Mouse (Mus musculus): ENCODE results near the gene Olfr633. TPM values are rescaled to one million over a fixed set of nuclear protein-coding genes. Genes with fewer than 3 reads are reported as not detected.
"Not testable (repeated sequence)": the region's sequence is repeated elsewhere in the genome, so short reads cannot be mapped to it uniquely, and the experiment has no call there.

Gene Olfr633
- not detected in 2 replicates for polyA plus RNA-seq (2015; fragmentation: Nextera tagmentation; extraction: Ambion mirVana)

GRCm38 (mm10) chr7:103944137-103944536 is at the start of gene Olfr633:
Olfr633 (plus strand) TSS chr7:103944437.
- H3K27ac ChIP-seq, result no peak within 1 kb of the TSS
- no peak within 1 kb of the TSS for H3K4me3 ChIP-seq (replicated peaks)
- H3K36me3 ChIP-seq, result no peaks in the 10 kb centered on the region
- no peaks in the 10 kb centered on the region for H3K9me3 ChIP-seq
- no peak within 1 kb of the TSS for H3K4me2 ChIP-seq (replicated peaks)
- H3K9ac ChIP-seq, result no peak within 1 kb of the TSS
- H3K27me3 ChIP-seq (replicated peaks), result no peaks in the 10 kb centered on the region
- no peak for ATAC-seq
- H3K4me1 ChIP-seq (replicated peaks), result no peaks in the 10 kb centered on the region

- Histone ChIP-seq H3K9ac (no peak within 1 kb of the TSS), H3K27me3 (replicated peaks) (no peaks in the 10 kb centered on the region), H3K4me1 (replicated peaks) (no peaks in the 10 kb centered on the region), H3K27ac (no peak within 1 kb of the TSS), H3K4me3 (replicated peaks) (no peak within 1 kb of the TSS), H3K9me3 (no peaks in the 10 kb centered on the region), H3K4me2 (replicated peaks) (no peak within 1 kb of the TSS), H3K36me3 (no peaks in the 10 kb centered on the region)
- 76% methylated on average over 2 of the region's 2 CpGs for WGBS
- ATAC-seq, result no peak
These were observed 41.0 kb upstream of the Olfr633 start, which contains the start of gene Olfr65 for GRCm38 (mm10) chr7:103903187-103903586. Olfr65 (plus strand) TSS chr7:103903487.

- H3K27ac ChIP-seq, result no peak overlapping the region
- no peak overlapping the region for H3K9ac ChIP-seq
- ATAC-seq, result peak; percentile 96
- no peaks in the 10 kb centered on the region for H3K4me1 ChIP-seq (replicated peaks)
- 22% methylated on average over 3 of the region's 3 CpGs for WGBS
- no peak overlapping the region for H3K4me2 ChIP-seq (replicated peaks)
- no peaks in the 10 kb centered on the region for H3K36me3 ChIP-seq
- H3K27me3 ChIP-seq (replicated peaks), result no peaks in the 10 kb centered on the region
- H3K9me3 ChIP-seq, result no peaks in the 10 kb centered on the region
- no peak overlapping the region for H3K4me3 ChIP-seq (replicated peaks)
These were observed 34.2 kb upstream of the Olfr633 start for GRCm38 (mm10) chr7:103910047-103910446.

- no peak overlapping the region for H3K4me2 ChIP-seq (replicated peaks)
- 52% methylated on average over 8 of the region's 8 CpGs for WGBS
- H3K27ac ChIP-seq, result no peak overlapping the region
- H3K27me3 ChIP-seq (replicated peaks), result no peaks in the 10 kb centered on the region
- no peak overlapping the region for H3K9ac ChIP-seq
- no peaks in the 10 kb centered on the region for H3K36me3 ChIP-seq
- H3K9me3 ChIP-seq, result no peaks in the 10 kb centered on the region
- no peak overlapping the region for H3K4me3 ChIP-seq (replicated peaks)
- no peaks in the 10 kb centered on the region for H3K4me1 ChIP-seq (replicated peaks)
- no peak for ATAC-seq
These were observed 31.2 kb upstream of the Olfr633 start for GRCm38 (mm10) chr7:103912969-103913511.

DNA sequence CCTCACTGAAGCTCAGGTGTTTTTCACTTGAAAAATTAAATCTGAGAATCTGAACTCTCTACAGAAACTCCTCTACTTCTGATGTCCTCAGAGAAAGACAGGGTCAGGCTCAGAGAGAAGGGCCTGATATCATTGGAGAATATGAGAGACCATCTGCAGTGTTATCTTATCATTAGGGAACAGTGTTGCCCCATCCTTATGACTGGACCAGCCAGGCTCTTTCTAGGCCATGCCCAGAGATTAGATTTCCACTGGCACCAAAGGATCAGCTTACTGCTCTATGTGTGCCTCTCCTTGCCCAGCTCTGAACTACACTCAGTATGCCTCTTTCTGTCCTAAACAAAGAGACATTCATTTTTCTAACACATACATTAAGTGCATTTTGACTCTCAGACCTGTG is 28.9 kb upstream of the Olfr633 start:
- peak; percentile 55; the same call in 1 of the 2 replicates for ATAC-seq
- H3K4me1 ChIP-seq (replicated peaks), result no peaks in the 10 kb centered on the region
- no peak overlapping the region for H3K4me3 ChIP-seq (replicated peaks)
- no peaks in the 10 kb centered on the region for H3K36me3 ChIP-seq
- H3K27ac ChIP-seq, result no peak overlapping the region
- no peak overlapping the region for H3K9ac ChIP-seq
- no peaks in the 10 kb centered on the region for H3K27me3 ChIP-seq (replicated peaks)
- no peak overlapping the region for H3K4me2 ChIP-seq (replicated peaks)
- no peaks in the 10 kb centered on the region for H3K9me3 ChIP-seq

- no peak within 1 kb of the TSS for H3K4me3 ChIP-seq (replicated peaks)
- no peak within 1 kb of the TSS for H3K27ac ChIP-seq
- ATAC-seq, result no peak
- H3K9me3 ChIP-seq, result no peaks in the 10 kb centered on the region
- H3K4me2 ChIP-seq (replicated peaks), result no peak within 1 kb of the TSS
- no peaks in the 10 kb centered on the region for H3K4me1 ChIP-seq (replicated peaks)
- no peaks in the 10 kb centered on the region for H3K27me3 ChIP-seq (replicated peaks)
- no peak within 1 kb of the TSS for H3K9ac ChIP-seq
- no peaks in the 10 kb centered on the region for H3K36me3 ChIP-seq
These were observed 15.7 kb upstream of the Olfr633 start, which contains the start of gene Olfr631 for GRCm38 (mm10) chr7:103928525-103928924. Olfr631 (plus strand) TSS chr7:103928825.

DNA sequence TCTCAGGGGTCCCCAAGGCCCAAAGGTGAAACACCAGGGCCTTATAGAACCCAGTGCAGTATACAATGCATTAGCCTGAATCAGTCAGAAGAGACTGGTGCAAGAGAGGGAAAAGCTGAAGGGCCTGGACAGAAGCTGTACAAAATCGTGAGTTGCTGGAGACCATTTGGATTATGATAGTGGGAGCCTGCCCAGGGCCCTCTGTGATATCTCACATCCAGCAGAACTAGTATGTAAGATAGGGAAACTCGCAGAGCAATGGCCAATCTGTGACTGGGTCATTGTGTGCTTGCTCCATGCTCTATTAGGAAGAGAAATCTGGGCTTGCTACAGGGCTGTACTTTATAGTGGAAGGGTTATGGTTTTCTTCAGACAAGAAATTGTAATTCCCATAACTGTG is 10.0 kb upstream of the Olfr633 start, which contains the start of gene Olfr632:
Gene Olfr632 (plus strand): TSS at position 84 of the 400 bp plus-strand sequence.
- no peak for ATAC-seq
- Histone ChIP-seq H3K4me2 (replicated peaks) (no peak within 1 kb of the TSS), H3K4me1 (replicated peaks) (no peaks in the 10 kb centered on the region), H3K4me3 (replicated peaks) (no peak within 1 kb of the TSS), H3K27me3 (replicated peaks) (no peaks in the 10 kb centered on the region), H3K9ac (no peak within 1 kb of the TSS), H3K9me3 (no peaks in the 10 kb centered on the region), H3K36me3 (no peaks in the 10 kb centered on the region), H3K27ac (no peak within 1 kb of the TSS)
- WGBS, result 73% methylated on average over 2 of the region's 2 CpGs

DNA sequence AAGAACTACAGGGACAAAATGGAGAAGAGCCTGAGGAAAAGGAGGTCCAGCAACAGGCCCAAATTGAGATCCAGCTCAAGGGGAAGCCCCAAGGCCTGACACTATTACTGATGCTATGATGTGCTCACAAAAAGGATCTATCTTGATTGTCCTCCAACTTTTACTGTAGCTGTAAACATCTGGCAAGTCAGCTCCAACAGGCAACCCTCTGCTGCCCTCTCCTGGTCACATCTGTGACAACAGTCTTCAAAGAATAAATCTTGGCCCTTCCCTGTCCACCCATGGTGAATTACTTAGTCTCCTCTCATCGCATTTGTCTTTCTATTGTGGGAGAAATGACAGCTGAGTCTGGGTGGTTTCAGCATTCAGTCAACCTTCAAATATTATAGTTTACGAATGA is 1.5 kb upstream of the Olfr633 start:
- no peak overlapping the region for H3K4me2 ChIP-seq (replicated peaks)
- ATAC-seq, result peak; percentile 63; the same call in 1 of the 2 replicates
- no peaks in the 10 kb centered on the region for H3K9me3 ChIP-seq
- WGBS, result 25% methylated on average over 2 of the region's 2 CpGs
- no peaks in the 10 kb centered on the region for H3K27me3 ChIP-seq (replicated peaks)
- H3K4me3 ChIP-seq (replicated peaks), result no peak overlapping the region
- no peaks in the 10 kb centered on the region for H3K4me1 ChIP-seq (replicated peaks)
- no peak overlapping the region for H3K9ac ChIP-seq
- H3K27ac ChIP-seq, result no peak overlapping the region
- no peaks in the 10 kb centered on the region for H3K36me3 ChIP-seq

- H3K36me3 ChIP-seq; H3K4me1 ChIP-seq (replicated peaks); H3K9ac ChIP-seq; H3K9me3 ChIP-seq; ATAC-seq; H3K4me2 ChIP-seq (replicated peaks); H3K4me3 ChIP-seq (replicated peaks); H3K27ac ChIP-seq; H3K27me3 ChIP-seq (replicated peaks): not testable (repeated sequence)
- WGBS, result 94% methylated on average over 22 of the region's 22 CpGs
These were observed 22.6 kb downstream of the Olfr633 start for GRCm38 (mm10) chr7:103966873-103967272.

DNA sequence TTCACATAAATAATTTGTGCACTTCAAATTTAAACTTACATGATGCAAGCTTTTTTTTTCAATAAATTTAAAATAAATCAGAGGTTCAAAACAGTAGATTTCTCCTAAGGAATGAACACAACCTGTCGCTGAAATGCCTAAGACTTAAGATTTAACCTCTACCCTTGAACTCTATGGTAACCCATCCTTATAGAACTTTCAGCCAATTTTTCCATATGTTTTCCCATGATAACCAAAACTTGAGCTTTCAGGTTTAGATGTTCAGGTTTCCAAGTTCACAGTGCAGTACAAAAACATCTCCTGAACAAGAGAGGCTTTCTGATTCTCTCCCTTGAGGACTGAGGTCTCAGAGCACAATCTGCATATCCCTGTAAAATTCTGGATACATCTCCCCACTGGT is 26.6 kb downstream of the Olfr633 start, which contains the start of gene Olfr635:
Gene Olfr635 (plus strand): TSS at position 301 of the 400 bp plus-strand sequence.
- Histone ChIP-seq H3K4me2 (replicated peaks) (no peak within 1 kb of the TSS), H3K9ac (no peak within 1 kb of the TSS), H3K4me1 (replicated peaks) (no peaks in the 10 kb centered on the region), H3K4me3 (replicated peaks) (no peak within 1 kb of the TSS), H3K9me3 (no peaks in the 10 kb centered on the region), H3K27me3 (replicated peaks) (no peaks in the 10 kb centered on the region), H3K27ac (no peak within 1 kb of the TSS), H3K36me3 (no peaks in the 10 kb centered on the region)
- no peak for ATAC-seq
- 74% methylated on average over 1 of the region's 1 CpGs for WGBS

DNA sequence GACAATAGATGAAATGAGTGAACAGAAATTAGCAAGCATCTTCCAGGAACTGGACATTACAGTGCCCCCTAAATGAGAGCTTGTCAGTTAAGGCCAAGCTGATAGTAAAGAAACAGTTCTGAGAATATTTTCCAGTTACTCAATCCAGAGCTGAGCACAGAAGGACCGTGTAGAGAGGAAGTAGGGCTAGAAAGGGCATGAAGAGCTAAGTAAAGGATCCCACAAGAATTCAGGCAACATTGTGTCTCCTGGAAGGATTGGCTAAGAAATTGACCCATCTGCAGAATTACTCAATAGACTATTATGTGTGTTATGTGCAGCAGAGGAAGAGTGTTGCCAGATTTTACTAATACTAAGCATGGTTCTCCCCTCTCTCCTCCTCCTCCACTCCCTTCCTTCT is 27.5 kb downstream of the Olfr633 start:
- 69% methylated on average over 1 of the region's 1 CpGs for WGBS
- no peak overlapping the region for H3K4me2 ChIP-seq (replicated peaks)

DNA sequence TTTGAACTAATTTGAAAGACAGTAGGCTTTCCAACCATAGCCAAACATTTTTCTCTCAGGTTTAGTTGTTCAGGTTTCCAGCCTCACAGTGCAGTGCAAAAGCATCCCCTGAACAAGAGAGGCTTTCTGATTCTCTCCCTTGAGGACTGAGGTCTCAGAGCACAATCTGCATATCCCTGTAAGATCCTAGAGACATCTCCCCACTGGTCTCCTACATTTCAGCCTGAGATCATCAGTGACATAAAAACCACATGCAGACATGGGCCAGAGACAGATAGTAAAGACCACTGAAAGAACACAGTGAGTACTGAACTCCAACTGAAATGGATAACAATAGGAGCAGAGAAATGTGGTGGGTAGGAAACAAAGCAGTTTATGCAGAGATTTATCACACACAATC is 54.2 kb downstream of the Olfr633 start, which contains the start of gene Olfr638:
Gene Olfr638 (plus strand): TSS at position 301 of the 400 bp plus-strand sequence.
- Histone ChIP-seq H3K9ac (no peak within 1 kb of the TSS), H3K9me3 (no peaks in the 10 kb centered on the region), H3K4me1 (replicated peaks) (no peaks in the 10 kb centered on the region), H3K4me3 (replicated peaks) (no peak within 1 kb of the TSS), H3K36me3 (no peaks in the 10 kb centered on the region), H3K27ac (no peak within 1 kb of the TSS), H3K27me3 (replicated peaks) (no peaks in the 10 kb centered on the region), H3K4me2 (replicated peaks) (no peak within 1 kb of the TSS)
- ATAC-seq, result no peak

More for the DNA sequence above, 27.5 kb downstream of the Olfr633 start:
- ATAC-seq, result no peak
- H3K9me3 ChIP-seq, result no peaks in the 10 kb centered on the region
- no peak overlapping the region for H3K27ac ChIP-seq
- no peaks in the 10 kb centered on the region for H3K4me1 ChIP-seq (replicated peaks)
- H3K36me3 ChIP-seq, result no peaks in the 10 kb centered on the region
- H3K9ac ChIP-seq, result no peak overlapping the region
- no peaks in the 10 kb centered on the region for H3K27me3 ChIP-seq (replicated peaks)
- H3K4me3 ChIP-seq (replicated peaks), result no peak overlapping the region

Measured in intestine, embryonic 15.5 days (tissue).